Mouse (Mus musculus) olfactory bulb, adult 2 months (tissue): ENCODE measurements around the gene Notch2.

Experiments
- CTCF ChIP-seq: fragments of 200-500 bp; IDR thresholded peaks from 2 replicates; pipeline ENCODE4 v1.5.1; 2012; ENCODE audit warnings: low read depth, mild to moderate bottlenecking, low read length, moderate library complexity; ENCODE audit not compliant: insufficient read depth
- POLR2A ChIP-seq: fragments of 200-500 bp; IDR thresholded peaks from 2 replicates; pipeline ENCODE4 v1.6.1; 2012; ENCODE audit warnings: mild to moderate bottlenecking, low read depth, low read length, moderate library complexity; ENCODE audit not compliant: insufficient read depth

GRCm38 (mm10) chr3:98042301-98042700, 29.0 kb downstream of the Notch2 start:
- TF ChIP-seq CTCF (no peak), POLR2A (no peak)
